Mouse (Mus musculus) A20 (cell line): ENCODE data around the gene Npcd.

ENCODE experiments used
- DNase-seq: peaks from one replicate; pipeline ENCODE4 v3.0.0-alpha.2; 2011; ENCODE audit warnings: low read depth, low spot score

Gene Npcd

DNA sequence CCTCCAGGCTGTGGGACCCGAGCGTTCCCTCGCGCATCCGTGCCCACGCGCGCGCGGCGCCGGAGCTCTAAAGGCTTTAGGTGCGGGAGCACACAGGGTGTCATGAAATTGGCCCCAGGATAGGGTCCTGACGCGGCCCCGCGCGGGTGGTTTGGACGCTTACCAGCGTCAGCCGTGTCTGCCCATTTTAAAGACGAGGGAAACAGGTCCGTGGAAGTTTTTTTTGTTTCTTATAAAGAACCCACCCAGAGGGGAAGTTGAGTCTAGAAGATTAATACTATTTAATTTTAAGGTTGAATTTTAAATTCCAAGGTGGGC lies 91.4 kb downstream of the Npcd start:
- DNase-seq = no peak

- DNase-seq = peak; percentile 90
Observed at GRCm38 (mm10) chr15:79741921-79742705, 91.9 kb downstream of the Npcd start, which contains the start of gene Sun2. Gene Sun2, minus strand, starts transcription at chr15:79742536.

DNA sequence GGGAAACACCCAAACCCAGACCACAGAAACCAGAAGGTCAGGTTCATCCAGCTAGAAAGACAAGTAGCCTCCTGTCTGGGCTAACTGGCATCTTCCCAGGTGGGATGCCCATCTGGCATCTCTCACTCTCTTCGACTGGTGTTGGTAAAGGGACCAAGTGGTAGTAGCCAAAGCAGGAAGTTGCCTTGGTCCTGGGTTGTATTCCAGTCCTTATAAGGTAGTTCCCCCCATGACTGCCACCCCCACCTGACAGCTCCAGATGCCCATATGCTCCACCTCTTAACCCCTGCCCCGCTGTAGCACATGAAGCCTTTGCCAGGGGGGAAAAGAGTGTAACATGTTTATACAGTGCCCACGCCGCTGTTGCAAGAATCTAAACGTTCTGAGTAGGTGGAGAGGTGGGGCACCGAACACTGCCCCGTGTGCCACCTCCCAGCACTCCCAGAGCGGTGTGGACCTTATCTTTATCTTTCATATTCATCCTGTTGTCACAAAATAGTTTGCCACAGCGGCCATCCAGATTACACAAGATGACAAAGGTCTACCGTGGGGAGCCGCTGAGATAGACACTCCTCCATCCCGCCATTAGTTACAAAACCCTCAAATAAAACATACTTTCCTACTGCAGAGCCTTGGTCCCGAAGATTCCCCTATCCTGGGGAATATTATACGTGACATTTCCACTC lies 92.7 kb downstream of the Npcd start:
- peak; percentile 69 for DNase-seq

- DNase-seq = no peak
Observed at GRCm38 (mm10) chr15:79740739-79741138, 93.3 kb downstream of the Npcd start.
